Mouse (Mus musculus): ENCODE measurements around the gene Slc9b1. TPM values are rescaled to one million over a fixed set of nuclear protein-coding genes. Genes with fewer than 3 reads are reported as not detected.
A peak's percentile ranks its signal among the peaks of the same experiment; 100 is the strongest.

Slc9b1 gene
- polyA plus RNA-seq, 1 experiment from 2014 or later, result 0.12 TPM

GRCm38 (mm10) chr3:135421310-135421594 lies 73.4 kb downstream of the Slc9b1 start:
- no peak for ATAC-seq (ENCODE audit: low FRiP score)
- Histone ChIP-seq H3K9ac (peak overlapping the region; percentile 49; the same call in 1 of the 2 replicates), H3K4me3 (no peak overlapping the region)

DNA sequence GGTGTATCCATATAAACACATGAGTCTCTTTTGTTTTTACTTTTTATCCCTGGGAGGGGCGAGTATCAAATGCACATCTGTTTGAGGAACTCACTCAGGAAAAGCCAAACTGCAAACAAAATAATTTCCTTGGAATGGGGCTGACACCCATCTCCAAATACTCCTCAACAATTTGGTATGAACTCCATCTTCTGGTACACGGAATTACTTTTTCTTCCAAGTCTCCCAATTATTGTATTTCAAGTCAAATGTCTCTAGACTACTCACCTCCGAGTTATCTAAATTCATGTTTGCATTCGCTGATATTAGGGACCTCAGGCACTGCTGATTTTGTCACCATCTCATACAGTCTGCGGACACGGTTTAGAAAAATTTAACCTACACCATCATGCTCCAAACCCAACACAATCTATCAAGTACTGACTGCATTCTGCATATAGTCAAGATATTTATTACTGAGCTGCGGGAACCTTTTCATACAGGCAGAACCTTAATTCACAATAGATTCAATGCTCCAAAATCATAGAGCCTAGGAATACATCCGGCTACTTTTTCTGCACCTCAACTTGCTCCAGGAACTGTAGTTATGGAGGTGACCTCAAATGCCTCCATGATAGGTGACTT lies 74.5 kb downstream of the Slc9b1 start:
- Histone ChIP-seq H3K27ac (peak overlapping the region; percentile 98), H3K4me1 (replicated peaks) (peaks cover 29% of the 10 kb centered on the region), H3K36me3 (no peaks in the 10 kb centered on the region), H3K4me3 (peak overlapping the region; percentile 69), H3K9ac (peak overlapping the region; percentile 89), H3K4me2 (peak overlapping the region; percentile 76), H3K27me3 (no peaks in the 10 kb centered on the region), H3K9me3 (no peaks in the 10 kb centered on the region)
- WGBS, result 29% methylated on average over 8 of the region's 8 CpGs
- ATAC-seq (ENCODE audit: low FRiP score), result peak; percentile 1; the same call in 1 of the 2 replicates

More at GRCm38 (mm10) chr3:135421310-135421594, 73.4 kb downstream of the Slc9b1 start:
- no peak overlapping the region for H3K4me2 ChIP-seq
- peaks cover 4% of the 10 kb centered on the region for H3K36me3 ChIP-seq
- no peaks in the 10 kb centered on the region for H3K27me3 ChIP-seq
- H3K4me1 ChIP-seq (replicated peaks), result peaks cover 29% of the 10 kb centered on the region
- no peaks in the 10 kb centered on the region for H3K9me3 ChIP-seq
- H3K27ac ChIP-seq, result no peak overlapping the region

DNA sequence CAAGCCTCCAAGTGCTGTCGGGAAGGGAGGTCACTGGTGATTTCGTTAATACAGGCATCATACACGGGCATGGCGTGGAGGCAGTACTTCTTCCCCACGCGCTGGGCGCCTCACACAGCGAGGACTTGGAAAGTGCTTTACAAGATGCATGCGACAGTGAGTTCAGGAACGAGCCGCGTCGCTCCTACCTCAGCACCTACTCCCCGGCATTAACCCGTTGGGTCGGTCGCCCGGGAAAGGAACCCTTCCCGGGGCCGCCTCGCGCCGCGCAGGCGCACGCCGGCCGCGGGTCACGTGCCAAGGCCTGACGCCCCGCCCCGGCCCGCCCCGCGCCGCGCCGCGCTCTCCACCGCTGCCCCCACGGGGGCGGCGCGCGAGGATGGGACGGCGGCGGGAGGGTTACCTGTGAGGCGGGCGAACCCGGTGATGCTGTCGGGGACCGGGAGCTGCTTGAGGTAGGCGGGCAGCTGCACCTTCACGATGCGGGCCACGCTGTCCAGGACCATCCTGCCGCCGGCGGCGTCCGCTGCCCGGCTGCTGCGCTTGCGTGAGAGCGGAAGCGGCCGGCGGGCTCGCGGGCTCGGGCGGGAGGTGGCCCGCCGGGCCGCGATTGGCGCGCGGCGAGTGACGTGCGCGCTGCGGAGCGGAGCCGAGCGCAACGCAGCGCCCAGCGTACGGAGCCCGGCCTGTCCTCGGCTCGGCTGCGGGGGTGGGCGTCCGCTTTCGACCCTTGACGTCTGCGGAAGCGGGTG lies 75.2 kb downstream of the Slc9b1 start:
- peak overlapping the region; percentile 76 for H3K4me2 ChIP-seq
- 0 out of 2 replicates have a peak, but pooled peaks cover 3% of the 10 kb centered on the region for H3K36me3 ChIP-seq
- peak overlapping the region; percentile 69 for H3K4me3 ChIP-seq
- peak overlapping the region; percentile 98 for H3K27ac ChIP-seq
- no peaks in the 10 kb centered on the region for H3K27me3 ChIP-seq
- H3K9ac ChIP-seq, result peak overlapping the region; percentile 89
- no peaks in the 10 kb centered on the region for H3K9me3 ChIP-seq
- peak; percentile 99 for ATAC-seq (ENCODE audit: low FRiP score)
- peaks cover 25% of the 10 kb centered on the region for H3K4me1 ChIP-seq (replicated peaks)
- WGBS, result under 1% methylated on average over 87 of the region's 103 CpGs

- peak within 1 kb of the TSS; percentile 89 for H3K9ac ChIP-seq
- peak within 1 kb of the TSS; percentile 98 for H3K27ac ChIP-seq
- 0 out of 2 replicates have a peak, but pooled peaks cover 5% of the 10 kb centered on the region for H3K36me3 ChIP-seq
- no peaks in the 10 kb centered on the region for H3K27me3 ChIP-seq
- peaks cover 25% of the 10 kb centered on the region for H3K4me1 ChIP-seq (replicated peaks)
- no peaks in the 10 kb centered on the region for H3K9me3 ChIP-seq
- peak; percentile 33 for ATAC-seq (ENCODE audit: low FRiP score)
- H3K4me3 ChIP-seq, result peak within 1 kb of the TSS; percentile 69
- H3K4me2 ChIP-seq, result peak within 1 kb of the TSS; percentile 76
- whole genome bisulfite sequencing, result 5% methylated on average over 8 of the region's 8 CpGs
These were observed 75.9 kb downstream of the Slc9b1 start, which contains the start of gene Cisd2 for GRCm38 (mm10) chr3:135423608-135424212. TSS of gene Cisd2 (minus strand) at chr3:135423925.

DNA sequence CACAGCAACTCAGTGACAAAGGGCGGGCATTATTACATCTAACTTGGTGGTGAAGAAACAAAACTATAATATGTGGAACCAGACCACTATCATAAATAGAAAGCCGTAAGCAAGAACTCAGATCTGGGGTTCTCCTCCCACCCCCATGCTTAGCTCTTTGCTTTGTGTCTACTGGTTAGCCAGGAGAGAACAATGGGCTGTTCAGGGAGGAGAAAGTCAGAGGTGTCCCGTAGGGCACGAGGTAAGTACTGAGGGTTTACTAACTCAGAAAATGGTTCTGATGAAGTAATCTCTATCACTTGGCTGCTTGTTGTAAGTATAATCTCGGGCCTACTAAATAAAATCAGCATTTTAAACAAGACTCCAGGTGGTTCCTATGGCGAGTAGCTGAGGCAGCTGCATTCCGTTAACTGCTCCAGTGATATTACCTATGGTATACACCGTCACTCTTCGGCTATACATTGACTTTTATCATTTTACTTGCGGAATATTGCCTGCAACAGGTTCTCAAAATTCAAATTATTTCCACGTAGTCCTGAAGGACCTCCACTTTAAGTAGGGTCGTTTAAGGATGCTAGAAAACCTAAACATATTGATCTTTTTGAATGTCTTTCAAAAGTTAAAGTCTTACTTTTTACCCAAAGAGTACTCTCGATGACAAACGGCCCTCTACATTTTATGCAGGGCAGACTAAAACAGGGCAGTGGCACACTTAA lies 89.2 kb downstream of the Slc9b1 start:
- WGBS, result 42% methylated on average over 14 of the region's 14 CpGs
- H3K9ac ChIP-seq, result peak overlapping the region; percentile 71
- H3K27me3 ChIP-seq, result no peaks in the 10 kb centered on the region
- H3K4me2 ChIP-seq, result peak overlapping the region; percentile 55
- ATAC-seq (ENCODE audit: low FRiP score), result no peak
- peak overlapping the region; percentile 100 for H3K27ac ChIP-seq
- peaks cover 20% of the 10 kb centered on the region for H3K4me1 ChIP-seq (replicated peaks)
- peak overlapping the region; percentile 92 for H3K4me3 ChIP-seq
- H3K36me3 ChIP-seq, result no peaks in the 10 kb centered on the region
- H3K9me3 ChIP-seq, result no peaks in the 10 kb centered on the region

GRCm38 (mm10) chr3:135437758-135438495 lies 90.1 kb downstream of the Slc9b1 start, which contains the start of gene Ube2d3:
TSS of gene Ube2d3 (plus strand) at chr3:135438149.
- H3K36me3 ChIP-seq, result no peaks in the 10 kb centered on the region
- no peaks in the 10 kb centered on the region for H3K27me3 ChIP-seq
- peak within 1 kb of the TSS; percentile 100 for H3K27ac ChIP-seq
- 1% methylated on average over 46 of the region's 56 CpGs for WGBS
- peak within 1 kb of the TSS; percentile 92 for H3K4me3 ChIP-seq
- H3K9me3 ChIP-seq, result no peaks in the 10 kb centered on the region
- peaks cover 24% of the 10 kb centered on the region for H3K4me1 ChIP-seq (replicated peaks)
- peak; percentile 96 for ATAC-seq (ENCODE audit: low FRiP score)
- peak within 1 kb of the TSS; percentile 94 for H3K9ac ChIP-seq
- peak within 1 kb of the TSS; percentile 98 for H3K4me2 ChIP-seq

DNA sequence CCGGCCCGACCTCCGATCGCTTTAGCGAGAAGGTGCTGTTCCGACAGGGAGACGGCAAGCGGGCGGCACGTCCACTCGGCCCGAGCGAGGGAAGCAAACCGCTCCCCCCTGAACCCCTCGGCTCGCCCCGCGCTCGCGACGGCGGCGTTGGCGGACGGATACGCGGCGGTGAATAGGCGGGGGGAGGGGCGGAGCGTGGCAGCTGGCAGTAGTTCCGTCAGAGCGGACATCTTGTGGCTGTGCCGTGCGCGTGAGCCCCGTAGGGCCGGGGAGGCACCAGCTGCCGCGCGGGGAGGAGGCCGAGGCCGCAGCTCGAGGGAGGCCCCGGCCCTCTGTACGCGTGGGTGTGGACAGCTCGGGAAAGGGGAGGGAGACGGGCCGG lies 90.7 kb downstream of the Slc9b1 start:
- Histone ChIP-seq H3K36me3 (no peaks in the 10 kb centered on the region; the same call in 1 of the 2 replicates), H3K4me3 (peak overlapping the region; percentile 92), H3K4me2 (peak overlapping the region; percentile 98; the same call in 1 of the 2 replicates), H3K27ac (peak overlapping the region; percentile 100), H3K9ac (peak overlapping the region; percentile 94), H3K9me3 (no peaks in the 10 kb centered on the region), H3K27me3 (no peaks in the 10 kb centered on the region), H3K4me1 (replicated peaks) (peaks cover 30% of the 10 kb centered on the region)
- 2% methylated on average over 34 of the region's 50 CpGs for WGBS
- ATAC-seq (ENCODE audit: low FRiP score), result peak; percentile 81

- H3K4me2 ChIP-seq, result peak overlapping the region; percentile 98
- H3K27ac ChIP-seq, result peak overlapping the region; percentile 100
- H3K9me3 ChIP-seq, result no peaks in the 10 kb centered on the region
- whole genome bisulfite sequencing, result under 1% methylated on average over 64 of the region's 76 CpGs
- H3K4me1 ChIP-seq (replicated peaks), result peaks cover 31% of the 10 kb centered on the region
- H3K27me3 ChIP-seq, result no peaks in the 10 kb centered on the region
- H3K36me3 ChIP-seq, result no peaks in the 10 kb centered on the region; the same call in 1 of the 2 replicates
- peak; percentile 62 for ATAC-seq (ENCODE audit: low FRiP score)
- H3K4me3 ChIP-seq, result peak overlapping the region; percentile 92
- peak overlapping the region; percentile 94 for H3K9ac ChIP-seq
These were observed 91.2 kb downstream of the Slc9b1 start for GRCm38 (mm10) chr3:135438913-135439531.

GRCm38 (mm10) chr3:135439651-135440050 lies 91.8 kb downstream of the Slc9b1 start:
- 5% methylated on average over 15 of the region's 15 CpGs for WGBS
- peak overlapping the region; percentile 94 for H3K9ac ChIP-seq
- no peaks in the 10 kb centered on the region for H3K9me3 ChIP-seq

DNA sequence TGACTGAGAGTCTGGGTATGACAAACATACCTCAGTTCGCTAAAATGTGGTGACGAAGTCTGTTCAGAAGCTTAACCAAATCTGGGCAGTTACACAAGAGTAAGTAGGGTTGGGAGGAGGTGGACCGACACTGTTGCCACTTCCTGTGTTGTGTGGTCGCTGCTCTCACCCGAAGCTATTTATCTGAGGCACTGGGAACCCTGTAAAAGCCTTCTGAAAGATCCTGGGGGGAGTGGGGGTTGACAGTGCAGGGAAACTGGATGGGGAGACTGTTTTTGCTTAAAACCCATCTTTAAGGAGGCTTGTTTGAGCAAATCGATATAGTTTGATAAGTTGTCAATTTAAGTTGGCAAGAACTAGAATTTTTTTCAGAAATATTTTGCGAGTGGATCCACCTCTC lies 92.4 kb downstream of the Slc9b1 start:
- Histone ChIP-seq H3K4me1 (replicated peaks) (peaks cover 31% of the 10 kb centered on the region), H3K9ac (peak overlapping the region; percentile 94), H3K9me3 (no peaks in the 10 kb centered on the region), H3K27ac (peak overlapping the region; percentile 44; the same call in 1 of the 2 replicates), H3K27me3 (no peaks in the 10 kb centered on the region), H3K4me3 (peak overlapping the region; percentile 92), H3K4me2 (peak overlapping the region; percentile 98), H3K36me3 (no peaks in the 10 kb centered on the region; the same call in 1 of the 2 replicates)
- ATAC-seq (ENCODE audit: low FRiP score), result no peak
- WGBS, result 32% methylated on average over 7 of the region's 7 CpGs

More at GRCm38 (mm10) chr3:135439651-135440050, 91.8 kb downstream of the Slc9b1 start:
- peak overlapping the region; percentile 92 for H3K4me3 ChIP-seq
- no peaks in the 10 kb centered on the region for H3K27me3 ChIP-seq
- no peak for ATAC-seq (ENCODE audit: low FRiP score)
- H3K4me2 ChIP-seq, result peak overlapping the region; percentile 98
- no peaks in the 10 kb centered on the region; the same call in 1 of the 2 replicates for H3K36me3 ChIP-seq
- peak overlapping the region; percentile 100 for H3K27ac ChIP-seq
- peaks cover 31% of the 10 kb centered on the region for H3K4me1 ChIP-seq (replicated peaks)

DNA sequence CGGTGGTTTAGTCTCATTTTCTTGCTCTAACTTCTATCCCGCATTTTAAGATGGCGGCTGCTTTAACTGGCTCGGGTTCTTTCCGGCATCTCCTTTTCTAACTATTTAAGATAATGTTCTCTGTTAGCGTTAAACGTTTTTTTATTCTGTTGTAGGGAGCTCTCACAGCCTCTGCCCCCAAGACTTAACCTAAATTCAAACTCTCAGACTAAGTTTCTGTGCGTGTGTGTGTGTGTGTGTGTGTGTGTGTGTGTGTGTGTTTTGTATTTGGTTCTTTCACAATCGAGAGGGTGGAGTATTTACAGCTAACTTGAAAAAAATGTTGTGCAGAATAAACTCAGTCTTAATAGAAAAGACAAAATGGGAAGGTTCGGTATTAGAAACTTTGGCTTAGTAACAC lies 92.8 kb downstream of the Slc9b1 start:
- H3K9me3 ChIP-seq, result no peaks in the 10 kb centered on the region
- no peaks in the 10 kb centered on the region for H3K27me3 ChIP-seq
- peak overlapping the region; percentile 92 for H3K4me3 ChIP-seq
- peaks cover 31% of the 10 kb centered on the region for H3K4me1 ChIP-seq (replicated peaks)
- peak overlapping the region; percentile 98 for H3K4me2 ChIP-seq
- no peak overlapping the region for H3K27ac ChIP-seq
- H3K36me3 ChIP-seq, result no peaks in the 10 kb centered on the region; the same call in 1 of the 2 replicates
- peak overlapping the region; percentile 94 for H3K9ac ChIP-seq
- WGBS, result 52% methylated on average over 10 of the region's 10 CpGs
- no peak for ATAC-seq (ENCODE audit: low FRiP score)

Measured in hindbrain, embryonic 13.5 days (tissue).